Mouse (Mus musculus) lung, embryonic 15.5 days (tissue): Measurements from ENCODE around the gene Pla2g15. TPM values are rescaled to one million over a fixed set of nuclear protein-coding genes. Genes with fewer than 3 reads are reported as not detected.

Experiments
- ATAC-seq: fragments of 200-750 bp; cut with Nextera tagmentation; 2 replicates; pipeline ENCODE4 v1.8.0; 2017; ENCODE audit warnings: moderate number of reproducible peaks, borderline replicate concordance; ENCODE audit not compliant: low FRiP score, low TSS enrichment; ENCODE audit errors: extremely low read depth
- H3K27ac ChIP-seq: fragments of 300-500 bp; sonication (generic); 2 replicates; pipeline ENCODE4 v1.5.1; 2015; ENCODE audit warnings: moderate library complexity, mild to moderate bottlenecking, inconsistent platforms
- H3K27me3 ChIP-seq: fragments of 300-500 bp; sonication (generic); 2 replicates; pipeline ENCODE4 v1.6.1; 2015; ENCODE audit warnings: inconsistent platforms
- H3K36me3 ChIP-seq: fragments of 300-500 bp; sonication (generic); 2 replicates; pipeline ENCODE4 v1.6.1; 2015; ENCODE audit warnings: inconsistent platforms
- H3K4me1 ChIP-seq: fragments of 300-500 bp; sonication (generic); 2 replicates; pipeline ENCODE4 v1.6.1; 2015; ENCODE audit warnings: inconsistent platforms
- H3K4me2 ChIP-seq: fragments of 300-500 bp; sonication (generic); 2 replicates; pipeline ENCODE4 v1.6.1; 2015; ENCODE audit warnings: inconsistent platforms, mild to moderate bottlenecking, moderate library complexity
- H3K4me3 ChIP-seq: fragments of 300-500 bp; sonication (generic); 2 replicates; pipeline ENCODE4 v1.5.1; 2015; ENCODE audit warnings: mild to moderate bottlenecking, inconsistent platforms
- H3K9ac ChIP-seq: fragments of 300-500 bp; sonication (generic); 2 replicates; pipeline ENCODE4 v1.6.1; 2015; ENCODE audit warnings: inconsistent platforms
- H3K9me3 ChIP-seq: fragments of 300-500 bp; sonication (generic); 2 replicates; pipeline ENCODE4 v1.6.1; 2016; ENCODE audit warnings: inconsistent platforms
- WGBS: fragments of 180-500 bp; shearing (Covaris S2); methylation state at CpG from one replicate; pipeline ENCODE4 v1.1.7; 2015; 5-methylcytosine and 5-hydroxymethylcytosine counted together
- polyA plus RNA-seq: library from polyadenylated mRNA; unstranded; fragments of >200 nt; fragmentation: Nextera tagmentation; extraction: Ambion mirVana; gene quantifications from 2 replicates; pipeline ENCODE4 v1.2.1, GENCODE M21; 2015

Pla2g15 gene
- polyA plus RNA-seq, 1 experiment from 2014 or later = 13.7 TPM

DNA sequence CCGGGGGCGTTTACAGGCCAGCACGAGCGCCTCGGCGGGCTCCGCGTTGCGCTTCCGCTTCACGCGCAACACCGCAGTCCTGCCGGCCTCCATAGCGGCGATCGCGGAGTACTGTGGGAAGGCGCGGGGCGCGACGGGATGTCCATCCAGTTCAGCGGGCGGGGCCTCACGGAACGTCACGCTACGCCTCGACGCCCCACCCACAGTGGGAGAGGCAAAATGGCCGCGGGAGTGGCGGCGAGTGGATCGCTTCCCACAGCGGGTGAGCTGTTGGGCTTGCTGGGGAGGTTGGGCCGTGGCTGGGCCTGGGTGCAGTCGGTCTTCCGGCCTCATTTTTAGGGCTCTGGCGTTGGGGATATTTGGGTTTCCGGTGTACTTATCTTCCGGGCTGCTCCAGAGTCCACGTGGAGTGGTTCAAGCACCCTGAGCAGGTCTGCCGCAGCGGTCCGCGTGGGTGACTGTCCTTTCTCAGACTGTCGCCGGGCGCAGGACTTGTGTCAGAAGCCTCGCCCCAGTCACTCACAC lies 60.7 kb downstream of the Pla2g15 start, which contains the start of the genes Slc7a6os and Prmt7:
Gene Slc7a6os (minus strand): TSS at position 115 of the 525 bp plus-strand sequence.
Gene Prmt7 (plus strand): TSS at position 116 of the 525 bp plus-strand sequence.
- Histone ChIP-seq H3K4me1 (peaks cover 17% of the 10 kb centered on the region), H3K27ac (peak within 1 kb of the TSS; percentile 94), H3K27me3 (no peaks in the 10 kb centered on the region), H3K4me3 (peak within 1 kb of the TSS; percentile 89), H3K4me2 (peak within 1 kb of the TSS; percentile 78), H3K9me3 (no peaks in the 10 kb centered on the region), H3K9ac (peak within 1 kb of the TSS; percentile 97), H3K36me3 (peaks cover 32% of the 10 kb centered on the region)
- under 1% methylated on average over 52 of the region's 52 CpGs for WGBS
- ATAC-seq = peak; percentile 99

DNA sequence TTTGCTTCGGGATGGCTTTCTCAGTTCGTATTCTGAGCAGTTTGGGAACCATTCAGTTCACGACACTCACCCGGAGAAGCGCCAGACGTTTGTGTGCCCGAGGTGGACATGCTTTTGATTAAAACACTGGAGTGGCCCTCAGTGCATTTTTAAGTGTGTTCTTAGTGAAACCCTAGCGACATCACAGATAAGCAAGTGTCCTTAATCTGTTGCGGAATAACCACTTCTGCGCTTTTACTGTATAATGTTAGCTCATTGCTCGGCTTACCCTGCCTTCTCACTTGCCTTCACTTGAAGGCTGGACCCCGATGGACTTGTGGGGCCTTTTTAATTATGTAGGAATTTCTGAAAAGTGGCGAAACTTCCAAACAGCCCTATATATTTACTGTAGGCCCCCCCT lies 61.2 kb downstream of the Pla2g15 start:
- no peak for ATAC-seq
- Histone ChIP-seq H3K9me3 (no peaks in the 10 kb centered on the region), H3K27ac (peak overlapping the region; percentile 94), H3K4me3 (peak overlapping the region; percentile 89), H3K4me1 (peaks cover 17% of the 10 kb centered on the region), H3K4me2 (peak overlapping the region; percentile 78), H3K27me3 (no peaks in the 10 kb centered on the region), H3K9ac (peak overlapping the region; percentile 97), H3K36me3 (peaks cover 32% of the 10 kb centered on the region)
- 3% methylated on average over 13 of the region's 13 CpGs for WGBS

DNA sequence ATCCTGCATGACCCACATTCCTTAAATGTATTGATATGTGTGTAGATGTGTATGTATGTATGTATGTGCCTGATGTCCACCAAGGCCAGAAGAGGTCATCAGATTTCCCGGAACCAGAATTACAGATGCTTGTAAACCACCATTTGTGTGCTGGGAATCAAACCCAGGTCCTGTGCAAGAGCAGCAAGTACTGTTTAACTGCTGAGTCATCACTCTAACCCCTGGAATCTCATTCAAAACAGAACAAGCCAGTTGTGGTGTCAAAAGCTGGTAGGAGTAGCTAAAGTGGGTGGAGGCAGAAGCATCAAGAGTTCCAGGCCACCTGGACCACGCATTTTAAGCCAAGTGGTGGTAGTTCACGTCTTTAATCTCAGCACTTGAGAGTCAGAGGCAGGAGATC lies 63.8 kb downstream of the Pla2g15 start:
- no peak overlapping the region for H3K27ac ChIP-seq
- H3K4me1 ChIP-seq = peaks cover 17% of the 10 kb centered on the region
- no peaks in the 10 kb centered on the region for H3K27me3 ChIP-seq
- no peaks in the 10 kb centered on the region for H3K9me3 ChIP-seq
- WGBS = 86% methylated on average over 3 of the region's 3 CpGs
- peaks cover 32% of the 10 kb centered on the region for H3K36me3 ChIP-seq
- H3K4me2 ChIP-seq = no peak overlapping the region
- no peak overlapping the region for H3K4me3 ChIP-seq
- no peak for ATAC-seq
- no peak overlapping the region for H3K9ac ChIP-seq

Other genes with a start within 250 kb of the Pla2g15 start
- gene Pskh1, start 250.0 kb upstream of the Pla2g15 start, polyA plus RNA-seq = 32.0 and 33.0 TPM in 2 replicates
- gene Ctrl, start 216.5 kb upstream of the Pla2g15 start, polyA plus RNA-seq = 0.86 and 1.0 TPM in 2 replicates
- gene Psmb10, start 212.0 kb upstream of the Pla2g15 start, polyA plus RNA-seq = 43.9 and 51.7 TPM in 2 replicates
- gene Lcat, start 207.0 kb upstream of the Pla2g15 start, polyA plus RNA-seq = 1.2 and 1.9 TPM in 2 replicates
- 37.1 and 37.7 TPM in 2 replicates for gene Slc12a4, start 184.3 kb upstream of the Pla2g15 start, polyA plus RNA-seq
- gene Dpep3, start 171.0 kb upstream of the Pla2g15 start, polyA plus RNA-seq = not detected in 2 replicates
- 19.9 and 20.9 TPM in 2 replicates for gene Dus2, start 159.1 kb upstream of the Pla2g15 start, polyA plus RNA-seq
- gene Dpep2nb, start 144.4 kb upstream of the Pla2g15 start, polyA plus RNA-seq = 0.24 TPM in 1 of 2 replicates, not detected in the other
- gene Ddx28, start 138.5 kb upstream of the Pla2g15 start, polyA plus RNA-seq = 16.6 and 17.3 TPM in 2 replicates
- gene Nfatc3, start 91.6 kb upstream of the Pla2g15 start, polyA plus RNA-seq = 6.6 and 8.2 TPM in 2 replicates
- gene Esrp2, start 13.4 kb upstream of the Pla2g15 start, polyA plus RNA-seq = 43.6 and 44.1 TPM in 2 replicates
- gene Slc7a6, start 18.5 kb downstream of the Pla2g15 start, polyA plus RNA-seq = 50.8 and 57.6 TPM in 2 replicates
- 33.4 and 36.0 TPM in 2 replicates for gene Slc7a6os, start 60.5 kb downstream of the Pla2g15 start, polyA plus RNA-seq
- 46.3 and 46.5 TPM in 2 replicates for gene Prmt7, start 60.5 kb downstream of the Pla2g15 start, polyA plus RNA-seq
- 1.0 and 1.3 TPM in 2 replicates for gene Smpd3, start 187.6 kb downstream of the Pla2g15 start, polyA plus RNA-seq